Mouse (Mus musculus): ENCODE measurements at regions not wholly inside any gene's neighbourhood (a gene's known extent, or its start where the extent isn't known, plus 50 kb on each side); places are given as distances from the start of the nearest gene placed in this dataset.
A peak's percentile ranks its signal among the peaks of the same experiment; 100 is the strongest.

DNA sequence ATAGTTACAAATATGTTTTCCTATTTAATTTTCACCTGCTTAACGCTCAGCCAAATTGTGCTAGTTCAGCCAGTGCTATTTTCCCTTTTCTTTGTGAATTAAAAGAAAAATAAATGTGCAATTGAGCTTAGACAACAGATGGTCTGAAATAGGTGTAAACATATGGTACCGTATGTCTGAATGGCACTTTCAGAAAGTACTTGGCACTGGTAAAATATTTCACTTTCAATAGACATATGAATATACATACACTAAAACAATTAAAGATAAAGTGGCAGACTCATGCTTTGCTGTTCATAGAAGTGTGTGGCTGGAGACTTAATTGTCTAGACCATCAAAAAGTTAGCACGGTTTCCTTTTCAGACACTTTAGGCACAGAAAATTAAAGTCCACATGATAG is 794.8 kb upstream of the Slitrk1 start:
- no peak for DNase-seq (ENCODE audit: low read depth, low spot score)

DNA sequence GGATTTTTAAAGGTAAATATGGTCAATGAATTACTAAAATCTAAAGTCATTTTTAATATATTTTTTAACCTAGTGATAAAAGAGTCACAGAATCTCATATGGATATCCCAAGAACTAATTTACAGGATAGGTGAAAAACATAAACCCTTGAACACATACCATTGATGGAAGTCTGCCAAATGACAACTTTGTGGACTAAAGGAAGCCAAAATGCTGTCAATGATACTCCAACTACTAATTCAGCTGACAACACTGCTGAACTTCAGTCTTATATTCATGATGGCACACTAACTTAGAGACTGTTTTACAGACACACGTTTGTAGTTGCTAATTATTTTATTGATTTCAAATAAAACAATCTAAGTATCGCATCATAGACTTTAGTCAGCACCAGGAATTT is 786.3 kb upstream of the Slitrk1 start:
- DNase-seq (ENCODE audit: low read depth, low spot score) = no peak

DNA sequence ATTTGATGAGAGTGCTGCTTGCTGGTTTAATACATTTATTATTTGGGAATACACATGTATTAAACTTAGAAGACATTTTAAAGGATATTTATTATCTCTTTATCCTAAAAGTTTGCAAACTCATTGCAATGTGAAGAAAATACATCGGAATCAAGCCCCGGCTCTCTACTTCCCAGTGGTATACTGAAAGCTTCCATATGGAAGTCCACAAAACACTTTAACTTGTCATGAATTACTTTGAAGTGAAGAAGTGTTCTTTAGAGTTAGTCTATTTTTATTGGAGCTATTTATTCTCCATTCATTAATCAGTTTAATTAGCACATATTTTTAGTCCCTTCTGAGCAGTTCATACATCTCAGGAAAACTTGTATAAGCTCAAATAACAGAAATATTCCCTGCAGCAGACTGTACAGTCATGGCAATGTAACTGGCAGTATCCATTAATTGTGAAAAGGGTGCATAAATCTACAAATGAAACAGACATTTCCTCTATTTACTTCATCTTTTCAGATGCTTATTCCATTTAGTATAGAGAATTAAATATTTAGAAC is 754.7 kb upstream of the Slitrk1 start:
- no peak for DNase-seq (ENCODE audit: low read depth, low spot score)

DNA sequence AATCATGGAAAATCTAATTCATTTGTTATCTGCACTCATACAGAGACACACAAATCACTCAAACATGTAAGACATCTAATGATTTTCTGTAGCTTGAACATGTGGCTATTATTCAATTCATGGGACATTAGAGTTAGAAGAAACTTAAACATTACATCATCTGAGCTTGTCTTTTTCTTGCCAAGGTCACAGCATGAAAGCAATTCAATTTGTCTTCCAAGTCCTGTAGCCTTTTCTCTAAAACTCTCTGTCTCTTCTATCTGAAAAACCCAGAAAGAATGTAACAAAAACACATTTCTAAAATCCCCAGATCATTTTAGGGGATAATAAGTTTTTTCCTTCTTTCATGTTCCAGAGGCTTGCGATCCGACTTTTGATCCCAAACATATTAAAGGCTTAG is 754.1 kb upstream of the Slitrk1 start:
- peak; percentile 1 for DNase-seq (ENCODE audit: low read depth, low spot score)

DNA sequence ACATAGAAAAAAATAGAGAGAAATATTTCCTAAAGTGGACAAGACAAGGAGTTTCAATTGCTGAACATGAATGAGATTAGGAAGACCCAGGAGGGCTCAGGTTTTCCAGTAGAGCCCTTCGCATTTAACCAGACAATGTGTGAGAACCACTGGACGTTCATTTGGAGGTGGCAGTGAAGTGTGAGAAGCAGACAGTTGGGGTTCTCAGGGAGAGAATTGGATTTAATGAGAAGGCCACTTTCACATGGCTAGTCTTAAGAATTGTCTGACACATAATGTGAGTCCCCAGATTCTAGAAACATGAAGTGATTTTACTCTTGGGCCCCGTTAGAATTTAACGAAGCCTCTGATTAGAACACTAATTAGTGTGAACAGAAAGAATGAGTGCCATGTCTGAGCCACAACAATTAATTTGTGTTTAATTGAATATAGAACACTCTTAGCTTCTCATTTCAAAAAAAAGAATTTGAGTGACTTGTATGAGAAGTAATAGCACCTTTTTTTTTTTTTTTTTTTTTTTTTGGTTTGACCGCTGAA is 749.6 kb upstream of the Slitrk1 start:
- DNase-seq (ENCODE audit: low read depth, low spot score) = no peak

DNA sequence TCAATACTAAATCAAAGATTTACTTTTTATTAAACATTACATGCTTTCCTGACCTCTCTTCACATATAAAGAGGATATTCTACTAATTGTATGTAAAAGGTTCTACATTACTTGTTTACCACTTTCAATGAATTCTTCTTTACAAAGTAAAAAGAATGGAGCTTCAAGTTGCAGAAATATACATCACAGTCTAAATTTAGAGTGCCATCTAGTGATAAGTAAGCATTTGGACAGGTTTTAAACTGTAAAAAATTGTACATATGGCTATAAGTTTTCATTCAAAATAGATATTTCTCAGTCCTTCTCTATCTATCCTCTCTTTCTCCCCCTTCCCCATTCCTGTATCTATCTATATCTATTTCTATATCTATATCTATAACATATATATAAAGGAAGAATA is 746.4 kb upstream of the Slitrk1 start:
- no peak for DNase-seq (ENCODE audit: low read depth, low spot score)

DNA sequence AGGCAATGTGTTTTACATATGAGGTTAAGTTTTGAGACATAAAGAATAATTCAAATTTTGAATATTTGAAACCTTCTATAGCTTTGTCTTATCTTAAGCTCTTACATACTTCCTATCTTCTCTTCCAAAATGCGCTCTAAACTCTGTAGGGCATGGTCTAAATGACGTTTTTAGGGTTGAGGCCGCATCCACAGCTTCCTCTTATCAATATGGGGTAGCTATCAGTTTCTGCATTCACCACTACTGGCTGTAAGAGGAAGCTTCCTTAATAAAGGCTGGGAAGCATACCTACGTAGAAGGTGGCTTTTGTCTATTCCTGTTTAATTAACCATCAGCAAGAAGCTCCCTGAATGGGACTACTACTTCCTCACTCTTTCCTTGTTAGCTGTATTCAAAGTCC is 734.6 kb upstream of the Slitrk1 start:
- DNase-seq (ENCODE audit: low read depth, low spot score) = no peak
